Mouse (Mus musculus) neural tube, embryonic 13.5 days (tissue): ENCODE measurements at regions not wholly inside any gene's neighbourhood (a gene's known extent, or its start where the extent isn't known, plus 50 kb on each side); places are given as distances from the start of the nearest gene placed in this dataset.

Source experiments
- ATAC-seq: fragments of 200-750 bp; cut with Nextera tagmentation; 2 replicates; pipeline ENCODE4 v1.8.0; 2017; ENCODE audit warnings: low read depth, mild to moderate bottlenecking, moderate TSS enrichment, moderate library complexity
- H3K27ac ChIP-seq: fragments of 300-500 bp; sonication (generic); replicated peaks from 2 replicates; pipeline ENCODE4 v1.5.1; 2015; ENCODE audit warnings: moderate library complexity, mild to moderate bottlenecking, inconsistent platforms
- H3K27me3 ChIP-seq: fragments of 300-500 bp; sonication (generic); 2 replicates; pipeline ENCODE4 v1.6.1; 2015; ENCODE audit warnings: mild to moderate bottlenecking, inconsistent platforms
- H3K36me3 ChIP-seq: fragments of 300-500 bp; sonication (generic); 2 replicates; pipeline ENCODE4 v1.6.1; 2015; ENCODE audit warnings: mild to moderate bottlenecking, inconsistent platforms
- H3K4me1 ChIP-seq: fragments of 300-500 bp; sonication (generic); replicated peaks from 2 replicates; pipeline ENCODE4 v1.6.1; 2015; ENCODE audit warnings: inconsistent platforms
- H3K4me2 ChIP-seq: fragments of 300-500 bp; sonication (generic); 2 replicates; pipeline ENCODE4 v1.6.1; 2015; ENCODE audit warnings: inconsistent platforms, mild to moderate bottlenecking, moderate library complexity
- H3K4me3 ChIP-seq: fragments of 300-500 bp; sonication (generic); 2 replicates; pipeline ENCODE4 v1.5.1; 2015; ENCODE audit warnings: mild to moderate bottlenecking, inconsistent platforms
- H3K9ac ChIP-seq: fragments of 300-500 bp; sonication (generic); 2 replicates; pipeline ENCODE4 v1.6.1; 2015; ENCODE audit warnings: moderate library complexity, mild to moderate bottlenecking, inconsistent platforms
- H3K9me3 ChIP-seq: fragments of 300-500 bp; sonication (generic); 2 replicates; pipeline ENCODE4 v1.6.1; 2016; ENCODE audit warnings: inconsistent platforms
- WGBS: fragments of 180-500 bp; shearing (Covaris S2); methylation state at CpG from one replicate; pipeline ENCODE4 v1.1.7; 2015; 5-methylcytosine and 5-hydroxymethylcytosine counted together

DNA sequence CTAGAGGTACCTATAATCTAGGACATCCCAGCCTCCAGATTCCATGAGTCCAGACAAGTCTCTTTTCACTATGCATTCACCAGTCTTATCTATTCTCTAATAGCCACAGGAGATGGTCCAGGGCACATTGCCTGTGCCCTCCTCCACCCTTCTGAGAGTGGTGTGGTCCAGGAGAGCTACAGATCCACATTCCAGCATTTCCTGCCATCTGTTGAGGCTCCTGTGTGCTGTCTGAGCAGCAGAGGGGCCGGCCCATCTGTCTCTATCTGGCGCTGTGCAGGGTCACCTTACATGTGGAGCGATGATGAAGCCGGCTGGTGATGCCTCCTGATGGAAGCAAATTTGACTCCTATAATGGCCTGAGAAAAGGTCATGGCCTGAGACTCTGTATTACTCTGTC, 263.9 kb upstream of the Rpl38 start:
- no peak overlapping the region for H3K4me2 ChIP-seq
- no peak for ATAC-seq
- H3K4me3 ChIP-seq = no peak overlapping the region
- H3K9ac ChIP-seq = no peak overlapping the region
- H3K9me3 ChIP-seq = no peaks in the 10 kb centered on the region
- H3K27ac ChIP-seq = no peak overlapping the region
- 49% methylated on average over 4 of the region's 4 CpGs for WGBS
- peaks cover 10% of the 10 kb centered on the region for H3K4me1 ChIP-seq
- no peaks in the 10 kb centered on the region for H3K36me3 ChIP-seq
- 0 out of 2 replicates have a peak, but pooled peaks cover 10% of the 10 kb centered on the region for H3K27me3 ChIP-seq

DNA sequence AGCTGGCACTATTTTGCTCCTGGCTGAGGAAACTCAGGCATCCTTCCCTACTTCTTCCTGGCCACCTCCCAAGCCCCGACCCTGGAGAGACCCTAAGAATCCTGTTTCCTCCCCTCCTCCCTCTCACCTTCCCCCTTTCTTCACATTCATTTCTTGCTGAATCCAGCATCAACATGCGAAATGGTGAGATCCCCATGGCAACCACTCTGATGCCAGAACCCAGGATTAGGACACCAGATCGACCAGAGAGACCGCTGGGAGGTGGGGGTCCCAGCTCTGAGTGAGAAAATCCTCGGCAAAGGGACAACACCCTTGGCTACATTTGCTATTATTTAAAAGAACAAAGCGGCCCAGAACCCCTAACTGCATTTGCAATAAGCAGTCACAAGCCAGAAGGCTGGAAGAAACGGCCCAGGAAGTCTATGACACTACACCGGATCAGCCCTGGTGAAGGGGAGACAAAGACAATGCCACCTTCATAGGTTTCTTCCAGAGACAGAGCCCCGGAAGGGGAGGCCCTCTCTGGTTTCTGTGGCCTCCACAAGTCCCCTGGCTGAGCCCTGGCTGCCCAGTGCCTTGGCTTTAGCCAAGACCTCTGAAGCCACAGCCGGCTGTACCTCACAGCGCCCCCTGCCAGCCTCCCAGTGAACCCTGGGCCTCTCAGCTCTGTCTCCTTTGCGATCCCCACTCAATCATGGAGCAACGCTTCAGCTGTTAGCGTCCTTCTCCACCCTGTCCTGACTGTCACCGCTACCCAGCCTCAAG, 265.6 kb upstream of the Rpl38 start:
- Histone ChIP-seq H3K4me1 (peaks cover 10% of the 10 kb centered on the region), H3K36me3 (no peaks in the 10 kb centered on the region), H3K27ac (no peak overlapping the region), H3K4me3 (no peak overlapping the region), H3K9ac (no peak overlapping the region), H3K4me2 (no peak overlapping the region), H3K27me3 (0 out of 2 replicates have a peak, but pooled peaks cover 10% of the 10 kb centered on the region), H3K9me3 (no peaks in the 10 kb centered on the region)
- no peak for ATAC-seq
- 34% methylated on average over 15 of the region's 15 CpGs for WGBS

DNA sequence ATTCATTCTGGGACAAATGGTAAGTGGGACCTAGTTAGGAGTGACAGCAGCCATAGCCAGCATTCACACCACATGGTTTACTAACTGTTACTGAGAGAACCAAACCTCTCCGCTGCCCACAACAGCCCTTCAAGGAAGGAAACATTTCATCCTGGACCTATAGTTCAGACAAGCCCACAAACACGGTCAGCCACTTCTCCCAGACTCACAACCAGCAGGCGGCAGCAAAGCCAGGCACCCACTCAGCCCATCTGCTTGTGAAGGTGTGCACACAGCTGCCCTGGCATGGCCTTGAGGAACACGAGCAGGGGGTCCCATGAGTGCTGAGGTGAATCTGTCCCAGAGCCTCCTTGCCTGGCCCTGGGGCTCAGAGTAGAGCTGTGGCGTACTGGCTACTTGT, 267.6 kb upstream of the Rpl38 start:
- H3K4me1 ChIP-seq = peaks cover 14% of the 10 kb centered on the region
- no peak for ATAC-seq
- no peak overlapping the region for H3K27ac ChIP-seq
- 80% methylated on average over 5 of the region's 5 CpGs for WGBS
- H3K9ac ChIP-seq = no peak overlapping the region
- H3K4me3 ChIP-seq = no peak overlapping the region
- H3K36me3 ChIP-seq = no peaks in the 10 kb centered on the region
- no peaks in the 10 kb centered on the region for H3K9me3 ChIP-seq
- 0 out of 2 replicates have a peak, but pooled peaks cover 10% of the 10 kb centered on the region for H3K27me3 ChIP-seq
- H3K4me2 ChIP-seq = no peak overlapping the region

DNA sequence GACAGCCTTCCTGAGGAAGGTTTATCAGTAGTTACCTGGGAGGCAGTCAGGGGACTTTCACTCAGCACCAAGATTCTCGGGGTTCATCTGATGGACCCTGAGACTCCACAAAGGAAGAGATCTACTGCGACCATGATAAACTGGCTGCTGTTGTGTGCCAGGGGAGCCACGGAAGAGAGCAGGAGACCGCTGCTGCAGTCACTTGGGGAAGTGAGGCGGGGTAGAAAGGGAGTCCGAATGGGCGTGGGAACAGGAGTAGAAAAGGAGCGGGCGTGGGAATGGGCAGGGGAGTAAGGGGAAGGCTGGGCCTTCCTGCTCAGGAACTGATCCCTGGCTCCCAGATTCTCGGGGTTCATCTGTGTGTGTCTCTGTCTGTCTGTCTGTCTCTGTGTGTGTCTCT, 276.2 kb upstream of the Rpl38 start:
- no peaks in the 10 kb centered on the region for H3K36me3 ChIP-seq
- 79% methylated on average over 10 of the region's 10 CpGs for WGBS

GRCm38 (mm10) chr11:114391553-114391952, 276.8 kb upstream of the Rpl38 start:
- Histone ChIP-seq H3K4me3 (no peak overlapping the region), H3K9me3 (no peaks in the 10 kb centered on the region)

More for the DNA sequence above, 276.2 kb upstream of the Rpl38 start:
- no peak for ATAC-seq
- no peak overlapping the region for H3K9ac ChIP-seq
- no peak overlapping the region for H3K27ac ChIP-seq
- no peaks in the 10 kb centered on the region for H3K4me1 ChIP-seq
- no peak overlapping the region for H3K4me3 ChIP-seq
- no peak overlapping the region for H3K4me2 ChIP-seq
- H3K27me3 ChIP-seq = no peaks in the 10 kb centered on the region
- H3K9me3 ChIP-seq = no peaks in the 10 kb centered on the region

DNA sequence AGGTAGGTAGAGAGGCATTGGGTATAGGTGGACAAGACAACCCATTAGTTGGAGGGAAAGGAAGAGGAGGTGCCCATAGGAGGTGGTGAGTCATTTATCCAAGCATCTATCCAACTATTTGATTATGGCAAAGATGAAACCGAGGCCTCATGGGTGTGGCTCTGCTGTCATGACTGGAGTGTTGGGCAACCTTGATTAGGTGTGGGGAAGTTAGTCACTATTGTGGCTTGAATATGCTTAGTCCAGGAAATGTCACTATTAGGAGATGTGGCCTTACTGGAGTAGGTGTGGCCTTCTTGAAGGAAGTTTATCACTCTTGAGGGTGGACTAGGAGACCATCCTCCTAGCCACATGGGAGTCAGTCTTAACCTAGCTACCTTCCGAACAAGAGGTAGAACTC, 281.2 kb upstream of the Rpl38 start:
- no peaks in the 10 kb centered on the region for H3K4me1 ChIP-seq
- H3K4me3 ChIP-seq = no peak overlapping the region
- no peaks in the 10 kb centered on the region for H3K36me3 ChIP-seq
- no peaks in the 10 kb centered on the region for H3K27me3 ChIP-seq
- no peak overlapping the region for H3K27ac ChIP-seq
- ATAC-seq = no peak
- no peak overlapping the region for H3K9ac ChIP-seq
- H3K9me3 ChIP-seq = no peaks in the 10 kb centered on the region
- H3K4me2 ChIP-seq = no peak overlapping the region
- WGBS = 90% methylated on average over 2 of the region's 2 CpGs

More at GRCm38 (mm10) chr11:114391553-114391952, 276.8 kb upstream of the Rpl38 start:
- Histone ChIP-seq H3K36me3 (no peaks in the 10 kb centered on the region), H3K27me3 (no peaks in the 10 kb centered on the region), H3K27ac (no peak overlapping the region), H3K9ac (no peak overlapping the region), H3K4me2 (no peak overlapping the region), H3K4me1 (no peaks in the 10 kb centered on the region)
- 77% methylated on average over 6 of the region's 6 CpGs for WGBS
- ATAC-seq = no peak

DNA sequence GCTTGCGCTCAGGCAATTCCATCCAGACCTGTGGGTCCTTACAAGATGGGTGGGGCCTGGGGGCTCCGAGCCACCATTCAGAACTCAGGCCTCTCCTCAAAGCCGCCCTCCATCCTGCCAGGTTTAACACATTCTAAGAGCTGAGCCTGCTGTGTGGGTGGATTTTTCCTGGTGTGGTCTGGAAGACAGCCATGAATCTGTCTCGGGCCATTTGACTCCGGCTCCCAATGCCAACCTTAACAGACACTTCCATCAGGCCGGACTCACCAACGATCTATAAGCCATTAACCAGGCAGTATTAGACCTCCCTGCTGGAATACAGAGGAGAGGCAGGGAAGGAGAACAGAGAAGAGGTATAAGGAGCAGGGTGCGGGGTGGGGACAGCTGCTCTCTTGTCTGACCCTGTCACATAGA, 288.9 kb upstream of the Rpl38 start:
- WGBS = 54% methylated on average over 8 of the region's 8 CpGs
- H3K4me2 ChIP-seq = no peak overlapping the region
- no peak overlapping the region for H3K27ac ChIP-seq
- no peak overlapping the region for H3K9ac ChIP-seq
- ATAC-seq = peak; percentile 56; the same call in 1 of the 2 replicates
- H3K27me3 ChIP-seq = no peaks in the 10 kb centered on the region
- peaks cover 30% of the 10 kb centered on the region for H3K4me1 ChIP-seq
- no peaks in the 10 kb centered on the region for H3K9me3 ChIP-seq
- no peak overlapping the region for H3K4me3 ChIP-seq
- H3K36me3 ChIP-seq = no peaks in the 10 kb centered on the region

GRCm38 (mm10) chr11:114375921-114376320, 292.4 kb upstream of the Rpl38 start:
- Histone ChIP-seq H3K27ac (no peak overlapping the region), H3K27me3 (no peaks in the 10 kb centered on the region), H3K36me3 (no peaks in the 10 kb centered on the region), H3K4me1 (peaks cover 36% of the 10 kb centered on the region), H3K9ac (no peak overlapping the region), H3K9me3 (no peaks in the 10 kb centered on the region), H3K4me2 (no peak overlapping the region), H3K4me3 (no peak overlapping the region)
- ATAC-seq = no peak
- 24% methylated on average over 14 of the region's 14 CpGs for WGBS

DNA sequence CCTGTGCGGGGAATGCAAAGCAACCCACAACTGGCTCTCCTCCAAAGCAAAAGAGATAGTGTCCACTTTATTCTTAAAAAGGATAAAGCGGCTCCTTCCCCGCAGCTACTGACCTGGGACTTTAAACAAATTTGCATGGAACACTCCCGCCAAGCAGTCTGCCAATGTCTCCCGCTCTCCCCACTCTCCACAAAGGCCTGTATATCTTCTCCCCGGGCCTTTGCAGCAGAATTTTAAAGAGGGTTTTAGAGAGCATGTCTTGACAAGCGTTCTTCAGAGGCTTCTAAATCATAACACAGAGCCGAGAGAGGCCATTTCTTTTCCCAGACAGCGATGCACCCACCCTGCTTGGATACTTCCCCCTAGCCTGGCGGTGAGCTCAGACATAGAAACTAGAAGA, 297.6 kb upstream of the Rpl38 start:
- Histone ChIP-seq H3K27me3 (no peaks in the 10 kb centered on the region), H3K9me3 (no peaks in the 10 kb centered on the region), H3K4me2 (no peak overlapping the region), H3K27ac (0 out of 2 replicates have a peak overlapping the region, but pooled peaks have one; percentile 3), H3K36me3 (no peaks in the 10 kb centered on the region), H3K4me1 (peaks cover 25% of the 10 kb centered on the region), H3K9ac (no peak overlapping the region), H3K4me3 (no peak overlapping the region)
- WGBS = 28% methylated on average over 10 of the region's 10 CpGs
- ATAC-seq = no peak

DNA sequence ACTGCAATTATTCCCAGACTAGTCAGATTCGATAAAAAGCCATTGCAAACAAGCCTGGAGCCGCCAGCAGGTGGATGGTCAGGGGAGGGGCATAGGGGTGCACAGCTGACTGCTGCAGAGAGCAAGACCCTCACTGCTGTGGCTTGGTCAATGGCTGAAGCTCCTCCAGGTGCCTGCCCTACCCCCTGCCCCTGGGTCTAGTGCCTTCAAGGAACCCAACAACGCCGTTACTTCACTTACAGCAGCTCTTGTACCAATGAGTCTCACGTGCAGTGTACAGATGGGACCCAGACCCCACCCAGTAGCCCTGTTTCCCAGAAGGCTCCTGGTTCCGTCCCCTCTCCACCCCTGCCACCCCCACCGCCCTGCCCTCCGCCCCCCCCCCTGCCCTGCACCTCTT, 300.5 kb upstream of the Rpl38 start:
- Histone ChIP-seq H3K27me3 (no peaks in the 10 kb centered on the region), H3K4me3 (no peak overlapping the region), H3K4me2 (no peak overlapping the region), H3K36me3 (no peaks in the 10 kb centered on the region), H3K4me1 (peaks cover 16% of the 10 kb centered on the region), H3K9ac (no peak overlapping the region), H3K27ac (no peak overlapping the region), H3K9me3 (no peaks in the 10 kb centered on the region)
- no peak for ATAC-seq
- WGBS = 87% methylated on average over 8 of the region's 8 CpGs

- H3K9me3 ChIP-seq = no peaks in the 10 kb centered on the region
- H3K27me3 ChIP-seq = no peaks in the 10 kb centered on the region
- H3K27ac ChIP-seq = no peak overlapping the region
- no peak overlapping the region for H3K4me3 ChIP-seq
- no peak overlapping the region for H3K4me2 ChIP-seq
- 60% methylated on average over 8 of the region's 8 CpGs for WGBS
- no peaks in the 10 kb centered on the region for H3K4me1 ChIP-seq
- H3K36me3 ChIP-seq = no peaks in the 10 kb centered on the region
- H3K9ac ChIP-seq = no peak overlapping the region
- no peak for ATAC-seq
Measured at GRCm38 (mm10) chr11:114360946-114361345, 294.1 kb upstream of the Sdk2 start.

DNA sequence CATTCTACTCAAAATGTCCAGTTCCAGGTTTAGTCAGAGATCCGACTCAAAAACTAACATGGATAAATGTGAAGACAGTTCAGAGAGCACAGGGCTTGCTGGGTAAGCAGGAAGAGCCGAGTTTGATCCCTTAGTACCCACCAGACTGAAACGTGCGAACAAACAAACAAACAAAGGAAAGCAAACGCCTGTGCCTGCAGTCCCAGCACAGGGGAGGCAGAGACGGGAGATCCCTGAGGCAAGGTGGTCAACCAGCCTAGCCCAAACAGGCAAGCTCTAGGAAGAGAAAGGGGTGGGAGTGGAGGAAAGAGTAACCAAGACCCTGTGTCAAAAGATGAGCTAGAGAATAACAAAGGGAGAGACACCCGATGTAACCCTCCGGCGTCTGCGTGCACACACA, 293.5 kb upstream of the Sdk2 start:
- no peaks in the 10 kb centered on the region for H3K9me3 ChIP-seq
- no peak overlapping the region for H3K9ac ChIP-seq
- no peak overlapping the region for H3K4me3 ChIP-seq
- no peaks in the 10 kb centered on the region; the same call in 1 of the 2 replicates for H3K4me1 ChIP-seq
- no peaks in the 10 kb centered on the region for H3K36me3 ChIP-seq
- no peak for ATAC-seq
- H3K4me2 ChIP-seq = no peak overlapping the region
- no peaks in the 10 kb centered on the region for H3K27me3 ChIP-seq
- 90% methylated on average over 10 of the region's 10 CpGs for WGBS
- H3K27ac ChIP-seq = no peak overlapping the region
